Mouse (Mus musculus): ENCODE measurements around the gene Zfp683. TPM values are rescaled to one million over a fixed set of nuclear protein-coding genes. Genes with fewer than 3 reads are reported as not detected.

The Zfp683 gene
- polyA plus RNA-seq, 1 experiment from 2014 or later, result not detected

GRCm38 (mm10) chr4:134102742-134103119 lies 49.1 kb downstream of the Zfp683 start:
- Histone ChIP-seq H3K9me3 (replicated peaks; ENCODE audit: control insufficient read depth, low read length, poor library complexity, severe bottlenecking) (no peaks in the 10 kb centered on the region), H3K27me3 (ENCODE audit: control insufficient read depth, insufficient read depth, low read depth, low read length) (no peaks in the 10 kb centered on the region), H3K27ac (ENCODE audit: low read length) (0 out of 2 replicates have a peak overlapping the region, but pooled peaks have one; percentile 58), H3K36me3 (ENCODE audit: control insufficient read depth, insufficient read depth, low read length) (no peaks in the 10 kb centered on the region), H3K4me3 (ENCODE audit: low read depth, low read length) (peak overlapping the region; percentile 73), H3K4me2 (ENCODE audit: low read length) (peak overlapping the region; percentile 64), H3K9ac (ENCODE audit: low read depth, low read length) (peak overlapping the region; percentile 70), H3K4me1 (ENCODE audit: control insufficient read depth, insufficient read depth, low read length) (peaks cover 7% of the 10 kb centered on the region)
- 3% methylated on average over 21 of the region's 21 CpGs for WGBS
- ATAC-seq, result peak; percentile 73

GRCm38 (mm10) chr4:134106105-134106504 lies 52.5 kb downstream of the Zfp683 start:
- H3K4me1 ChIP-seq (ENCODE audit: control insufficient read depth, insufficient read depth, low read length), result peaks cover 7% of the 10 kb centered on the region
- no peak for ATAC-seq
- H3K9ac ChIP-seq (ENCODE audit: low read depth, low read length), result no peak overlapping the region
- no peaks in the 10 kb centered on the region for H3K36me3 ChIP-seq (ENCODE audit: control insufficient read depth, insufficient read depth, low read length)
- no peak overlapping the region for H3K4me2 ChIP-seq (ENCODE audit: low read length)
- no peaks in the 10 kb centered on the region for H3K9me3 ChIP-seq (replicated peaks; ENCODE audit: control insufficient read depth, low read length, poor library complexity, severe bottlenecking)
- H3K27ac ChIP-seq (ENCODE audit: low read length), result no peak overlapping the region
- no peaks in the 10 kb centered on the region for H3K27me3 ChIP-seq (ENCODE audit: control insufficient read depth, insufficient read depth, low read depth, low read length)
- 81% methylated on average over 7 of the region's 7 CpGs for WGBS
- no peak overlapping the region for H3K4me3 ChIP-seq (ENCODE audit: low read depth, low read length)

DNA sequence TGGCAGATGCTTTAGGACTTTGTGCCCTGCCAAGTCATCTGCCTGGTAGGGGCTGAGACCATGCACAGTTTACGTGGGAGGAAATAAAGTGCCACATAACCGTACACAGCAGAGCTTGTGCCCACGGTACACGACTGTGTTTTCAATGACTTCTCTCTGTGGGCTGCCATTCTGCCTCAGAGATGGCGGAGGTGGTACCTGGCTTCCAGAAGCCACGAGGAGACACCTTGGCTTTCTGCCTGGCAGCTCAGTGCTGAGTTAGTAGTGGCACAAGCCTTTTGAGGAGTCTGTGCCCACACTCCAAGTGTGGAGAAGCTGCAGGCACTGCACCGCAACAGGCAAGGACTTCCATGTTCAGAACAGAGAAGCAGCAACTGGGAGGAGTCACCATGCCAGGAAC lies 54.1 kb downstream of the Zfp683 start:
- Histone ChIP-seq H3K27ac (ENCODE audit: low read length) (no peak overlapping the region), H3K4me2 (ENCODE audit: low read length) (no peak overlapping the region), H3K27me3 (ENCODE audit: control insufficient read depth, insufficient read depth, low read depth, low read length) (no peaks in the 10 kb centered on the region), H3K4me1 (ENCODE audit: control insufficient read depth, insufficient read depth, low read length) (peaks cover 7% of the 10 kb centered on the region), H3K9me3 (replicated peaks; ENCODE audit: control insufficient read depth, low read length, poor library complexity, severe bottlenecking) (no peaks in the 10 kb centered on the region), H3K36me3 (ENCODE audit: control insufficient read depth, insufficient read depth, low read length) (no peaks in the 10 kb centered on the region), H3K4me3 (ENCODE audit: low read depth, low read length) (no peak overlapping the region), H3K9ac (ENCODE audit: low read depth, low read length) (no peak overlapping the region)
- ATAC-seq, result no peak
- WGBS, result 88% methylated on average over 7 of the region's 7 CpGs

DNA sequence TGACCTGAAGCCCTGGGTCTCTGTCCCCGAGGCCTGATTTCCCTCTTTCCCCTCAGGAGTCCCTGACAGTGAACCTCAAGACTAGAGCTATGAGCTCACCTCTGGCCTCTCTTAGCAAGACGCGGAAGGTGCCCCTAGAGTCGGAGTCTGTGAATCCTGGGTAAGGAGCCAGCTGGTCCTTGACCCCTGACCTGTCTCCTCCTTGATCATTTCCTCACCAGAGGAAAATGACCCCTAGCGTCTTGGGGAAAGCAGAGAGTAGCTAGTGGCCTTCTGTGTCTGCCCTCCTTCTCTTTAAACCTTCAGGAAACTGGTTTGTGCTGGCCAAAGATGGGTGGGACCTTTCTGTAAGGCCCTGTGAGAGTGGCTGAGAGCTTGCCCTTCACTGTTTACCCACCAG lies 54.6 kb downstream of the Zfp683 start:
- no peak for ATAC-seq
- no peaks in the 10 kb centered on the region for H3K36me3 ChIP-seq (ENCODE audit: control insufficient read depth, insufficient read depth, low read length)
- H3K9me3 ChIP-seq (replicated peaks; ENCODE audit: control insufficient read depth, low read length, poor library complexity, severe bottlenecking), result no peaks in the 10 kb centered on the region
- WGBS, result 70% methylated on average over 5 of the region's 5 CpGs
- H3K4me2 ChIP-seq (ENCODE audit: low read length), result no peak overlapping the region
- peaks cover 2% of the 10 kb centered on the region for H3K4me1 ChIP-seq (ENCODE audit: control insufficient read depth, insufficient read depth, low read length)
- no peak overlapping the region for H3K9ac ChIP-seq (ENCODE audit: low read depth, low read length)
- H3K27ac ChIP-seq (ENCODE audit: low read length), result no peak overlapping the region
- H3K4me3 ChIP-seq (ENCODE audit: low read depth, low read length), result no peak overlapping the region
- no peaks in the 10 kb centered on the region for H3K27me3 ChIP-seq (ENCODE audit: control insufficient read depth, insufficient read depth, low read depth, low read length)

Other genes starting within 250 kb of the Zfp683 start
- gene Rps6ka1, start 166.0 kb upstream of the Zfp683 start, polyA plus RNA-seq (2015; fragmentation: Nextera tagmentation; extraction: Ambion mirVana), result 21.9 and 22.2 TPM in 2 replicates
- gene Hmgn2, start 85.2 kb upstream of the Zfp683 start, polyA plus RNA-seq (2015; fragmentation: Nextera tagmentation; extraction: Ambion mirVana), result 937 and 974 TPM in 2 replicates
- gene Dhdds, start 52.9 kb upstream of the Zfp683 start, polyA plus RNA-seq (2015; fragmentation: Nextera tagmentation; extraction: Ambion mirVana), result 45.7 and 48.6 TPM in 2 replicates
- 0.37 and 0.44 TPM in 2 replicates for gene Lin28a, start 35.0 kb upstream of the Zfp683 start, polyA plus RNA-seq (2015; fragmentation: Nextera tagmentation; extraction: Ambion mirVana)
- gene Crybg2, start 7.0 kb downstream of the Zfp683 start, polyA plus RNA-seq (2015; fragmentation: Nextera tagmentation; extraction: Ambion mirVana), result 3.8 and 6.6 TPM in 2 replicates
- 0.92 and 2.1 TPM in 2 replicates for gene Cd52, start 41.2 kb downstream of the Zfp683 start, polyA plus RNA-seq (2015; fragmentation: Nextera tagmentation; extraction: Ambion mirVana)
- gene Ubxn11, start 48.7 kb downstream of the Zfp683 start, polyA plus RNA-seq (2015; fragmentation: Nextera tagmentation; extraction: Ambion mirVana), result 18.4 and 19.0 TPM in 2 replicates
- 421 and 430 TPM in 2 replicates for gene Sh3bgrl3, start 75.0 kb downstream of the Zfp683 start, polyA plus RNA-seq (2015; fragmentation: Nextera tagmentation; extraction: Ambion mirVana)
- gene Cep85, start 133.3 kb downstream of the Zfp683 start, polyA plus RNA-seq (2015; fragmentation: Nextera tagmentation; extraction: Ambion mirVana), result 16.7 and 18.1 TPM in 2 replicates
- not detected in 2 replicates for gene Gm7534, start 149.2 kb downstream of the Zfp683 start, polyA plus RNA-seq (2015; fragmentation: Nextera tagmentation; extraction: Ambion mirVana)
- gene Catsper4, start 173.5 kb downstream of the Zfp683 start, polyA plus RNA-seq (2015; fragmentation: Nextera tagmentation; extraction: Ambion mirVana), result not detected in 2 replicates
- 0.11 and 0.13 TPM in 2 replicates for gene Cnksr1, start 184.6 kb downstream of the Zfp683 start, polyA plus RNA-seq (2015; fragmentation: Nextera tagmentation; extraction: Ambion mirVana)
- 0.24 and 0.51 TPM in 2 replicates for gene E130218I03Rik, start 189.8 kb downstream of the Zfp683 start, polyA plus RNA-seq (2015; fragmentation: Nextera tagmentation; extraction: Ambion mirVana)
- gene Zfp593, start 191.8 kb downstream of the Zfp683 start, polyA plus RNA-seq (2015; fragmentation: Nextera tagmentation; extraction: Ambion mirVana), result 12.4 and 13.4 TPM in 2 replicates
- not detected in 2 replicates for gene Gm30191, start 193.1 kb downstream of the Zfp683 start, polyA plus RNA-seq (2015; fragmentation: Nextera tagmentation; extraction: Ambion mirVana)
- gene Grrp1, start 200.3 kb downstream of the Zfp683 start, polyA plus RNA-seq (2015; fragmentation: Nextera tagmentation; extraction: Ambion mirVana), result 12.9 and 16.2 TPM in 2 replicates
- gene Pdik1l, start 234.1 kb downstream of the Zfp683 start, polyA plus RNA-seq (2015; fragmentation: Nextera tagmentation; extraction: Ambion mirVana), result 44.9 and 46.5 TPM in 2 replicates

All from midbrain, embryonic 16.5 days (tissue).